Mouse (Mus musculus) spleen, adult 2 months (tissue): Measurements from ENCODE around the gene Ghdc.

Source experiments
- CTCF ChIP-seq: fragments of 200-500 bp; IDR thresholded peaks from 2 replicates; pipeline ENCODE4 v1.5.1; 2011; ENCODE audit warnings: mild to moderate bottlenecking, inconsistent platforms; ENCODE audit not compliant: insufficient read depth, insufficient read length, insufficient replicate concordance; ENCODE audit errors: extremely low read depth
- POLR2A ChIP-seq: fragments of 200-500 bp; IDR thresholded peaks from 2 replicates; pipeline ENCODE4 v1.6.1; 2011; ENCODE audit warnings: low read depth, low read length, inconsistent platforms

DNA sequence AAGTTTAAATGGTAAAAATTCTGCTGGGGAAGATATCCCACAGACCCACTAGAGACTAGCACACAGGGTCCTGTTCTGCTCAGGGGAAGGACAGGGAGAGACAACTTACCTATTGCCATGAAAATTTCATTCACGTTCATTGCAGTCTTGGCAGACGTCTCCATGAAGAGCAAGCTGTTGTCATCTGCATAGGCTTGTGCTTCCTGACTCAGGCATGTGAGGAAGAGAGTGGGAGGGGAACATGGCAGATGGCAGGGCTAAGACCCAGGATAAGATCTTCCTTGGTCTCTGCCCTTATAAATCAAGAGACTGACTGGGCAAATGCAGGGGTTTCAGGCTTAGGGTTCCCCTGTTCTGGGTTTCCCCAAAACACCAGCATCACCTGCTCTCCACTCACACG, 54.1 kb downstream of the Ghdc start:
- TF ChIP-seq CTCF (no peak), POLR2A (no peak)
